Mouse (Mus musculus) urinary bladder, postnatal 10 days (tissue): ENCODE results near the gene Mutyh.
A peak's percentile ranks its signal among the peaks of the same experiment; 100 is the strongest.

Source experiments
- DNase-seq: peaks from one replicate; pipeline ENCODE4 v3.0.0; 2022; ENCODE audit warnings: low spot score

Gene Mutyh

DNA sequence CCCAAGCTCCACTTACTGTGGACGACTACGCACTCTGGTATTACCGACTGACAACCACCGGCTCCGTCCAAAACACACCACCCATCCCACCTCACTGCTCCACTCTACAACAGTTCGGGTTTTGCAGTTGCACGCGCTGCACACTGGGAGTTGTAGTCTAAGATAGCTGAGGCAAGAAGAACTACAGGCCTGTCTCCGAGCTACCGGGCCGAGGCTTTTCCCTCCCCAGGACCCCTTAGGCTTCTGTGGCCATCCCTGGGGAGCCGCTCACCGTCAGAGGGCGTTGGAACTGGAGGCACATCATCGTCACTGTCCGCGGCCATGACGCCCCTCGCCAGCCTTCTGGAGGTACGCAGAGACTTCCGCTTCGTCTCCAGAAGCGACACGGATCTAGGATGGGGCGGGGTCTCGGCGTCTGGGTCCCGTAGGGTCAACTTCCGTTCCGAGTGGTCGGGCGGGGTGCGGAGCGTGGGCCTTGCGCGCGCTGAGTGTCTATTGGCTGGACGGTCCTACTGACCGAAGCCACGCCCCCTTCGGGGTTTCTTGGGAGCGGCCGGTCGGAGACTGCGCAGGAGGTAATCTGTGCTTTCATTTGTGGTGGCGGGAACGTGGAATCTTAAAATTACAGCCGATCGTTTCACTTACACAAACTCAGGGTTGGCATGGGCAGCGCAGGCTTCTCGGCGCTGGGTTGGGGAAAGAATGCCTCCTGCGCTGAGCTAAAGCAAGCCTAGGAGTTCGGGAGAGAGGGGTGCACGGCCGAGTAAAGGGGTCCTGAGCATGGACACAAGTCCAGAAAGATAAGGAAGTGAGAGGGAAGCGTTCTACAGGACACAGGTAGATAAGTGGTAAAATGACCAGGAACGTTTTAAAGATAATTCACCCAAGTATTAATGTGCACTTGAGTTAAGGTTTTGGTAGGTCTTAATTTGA is at the start of gene Mutyh, which contains the start of gene Toe1:
Gene Mutyh, plus strand, starts transcription at position 527 of the 933 bp plus-strand sequence.
Gene Toe1, minus strand, starts transcription at position 444 of the 933 bp plus-strand sequence.
- peak; percentile 70 for DNase-seq

GRCm38 (mm10) chr4:116761914-116762313 is 45.6 kb upstream of the Mutyh start:
- DNase-seq: no peak

DNA sequence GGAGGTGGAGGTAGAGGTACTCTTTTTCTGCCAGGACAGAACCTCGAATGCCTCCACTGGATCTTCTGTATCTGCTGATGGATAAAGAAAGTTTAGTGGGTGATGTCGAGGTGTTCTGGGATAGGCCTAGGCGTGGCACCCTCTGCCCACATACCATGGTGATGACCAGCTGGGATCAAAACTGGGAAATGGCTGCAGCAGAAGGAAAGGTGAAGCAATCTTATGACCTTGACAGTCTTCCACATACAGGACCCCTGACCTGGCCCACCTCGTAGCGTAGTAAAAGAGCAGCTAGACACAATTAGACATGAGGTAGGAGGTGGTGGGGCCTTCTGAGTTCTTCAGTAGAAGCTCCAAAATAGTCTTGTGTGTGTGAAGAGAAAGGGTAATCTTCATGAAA is 43.5 kb upstream of the Mutyh start:
- no peak for DNase-seq

- no peak for DNase-seq
Observed at GRCm38 (mm10) chr4:116768510-116768909, 39.0 kb upstream of the Mutyh start.

GRCm38 (mm10) chr4:116769060-116769459 is 38.5 kb upstream of the Mutyh start:
- no peak for DNase-seq

DNA sequence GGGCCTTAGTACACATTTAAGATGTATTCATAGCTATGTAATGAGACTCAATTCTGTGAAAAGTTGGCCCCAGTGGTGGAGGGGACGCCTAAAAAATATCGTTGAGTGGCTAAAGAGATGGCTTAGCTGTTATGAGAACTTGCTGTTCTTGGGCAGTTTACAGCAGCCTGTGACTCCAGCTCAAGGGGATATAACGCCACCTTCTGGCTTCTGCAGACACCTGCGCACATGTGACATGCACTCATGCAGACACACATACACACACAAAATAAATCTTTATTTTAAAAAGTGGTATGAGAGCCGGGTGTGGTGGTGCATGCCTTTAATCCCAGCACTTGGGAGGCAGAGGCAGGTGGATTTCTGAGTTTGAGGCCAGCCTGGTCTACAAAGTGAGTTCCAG is 31.1 kb upstream of the Mutyh start:
- DNase-seq: no peak

- no peak for DNase-seq
Observed at GRCm38 (mm10) chr4:116777079-116777478, 30.4 kb upstream of the Mutyh start.

- no peak for DNase-seq
Observed at GRCm38 (mm10) chr4:116780541-116780940, 27.0 kb upstream of the Mutyh start.

DNA sequence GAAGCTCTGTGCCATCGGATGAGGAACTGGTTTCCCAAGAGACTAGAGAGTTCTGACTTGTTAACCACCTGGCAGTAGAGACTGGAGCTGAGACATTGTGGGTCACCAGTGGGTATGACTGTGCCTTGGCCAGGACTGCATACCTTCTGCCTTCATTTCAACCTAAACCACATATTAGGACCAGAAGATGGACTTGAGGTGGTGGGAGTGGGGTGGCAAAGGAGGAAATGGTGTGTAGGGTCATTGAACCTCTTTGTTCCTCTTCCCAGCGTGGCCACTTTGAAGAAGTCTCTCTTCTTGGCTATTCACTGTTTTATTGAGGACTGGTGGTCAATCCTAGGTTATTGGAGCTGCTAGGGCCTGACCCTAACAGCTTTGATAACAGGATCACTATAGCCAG is 26.2 kb upstream of the Mutyh start:
- DNase-seq: no peak

GRCm38 (mm10) chr4:116782171-116782570 is 25.4 kb upstream of the Mutyh start:
- DNase-seq: no peak

GRCm38 (mm10) chr4:116786587-116786986 is 20.9 kb upstream of the Mutyh start:
- no peak for DNase-seq

DNA sequence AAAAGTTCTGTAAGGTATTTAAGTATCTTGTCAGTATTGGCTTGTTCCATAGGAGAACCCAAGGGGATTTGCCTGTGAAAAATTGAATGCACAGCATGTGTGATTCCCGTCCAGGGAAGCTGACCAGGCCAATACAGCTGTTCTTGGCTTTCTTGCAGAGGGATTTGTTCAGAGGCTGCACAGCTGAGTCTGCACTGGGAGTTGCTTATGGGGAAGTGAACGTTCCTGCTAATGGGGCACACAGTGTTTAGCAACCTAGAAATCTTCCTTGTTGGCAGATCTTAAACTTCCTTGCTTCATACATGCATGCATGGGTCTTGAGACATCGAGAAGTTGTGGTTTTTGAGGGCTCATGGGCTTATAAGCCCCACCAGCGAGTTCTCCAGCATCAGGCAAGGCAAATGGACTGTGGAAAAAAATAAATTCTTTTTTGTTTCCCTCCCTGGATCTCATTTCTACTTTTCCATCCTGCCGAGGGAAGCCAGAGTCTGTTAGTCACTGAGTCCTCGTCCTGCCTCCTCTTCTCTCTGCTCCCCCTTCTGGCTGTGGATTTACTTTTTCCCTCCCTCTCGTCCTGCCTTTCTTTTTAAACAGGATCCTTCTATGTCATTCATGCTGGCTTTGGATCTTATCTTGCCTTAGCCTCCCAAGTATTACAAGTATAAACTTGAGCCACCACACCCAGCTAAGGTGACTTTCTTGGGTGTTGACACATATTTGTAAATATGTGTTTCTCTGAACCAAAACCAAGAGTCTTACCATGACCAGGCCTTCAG is 19.4 kb upstream of the Mutyh start:
- no peak for DNase-seq

GRCm38 (mm10) chr4:116788956-116789355 is 18.6 kb upstream of the Mutyh start:
- no peak for DNase-seq

DNA sequence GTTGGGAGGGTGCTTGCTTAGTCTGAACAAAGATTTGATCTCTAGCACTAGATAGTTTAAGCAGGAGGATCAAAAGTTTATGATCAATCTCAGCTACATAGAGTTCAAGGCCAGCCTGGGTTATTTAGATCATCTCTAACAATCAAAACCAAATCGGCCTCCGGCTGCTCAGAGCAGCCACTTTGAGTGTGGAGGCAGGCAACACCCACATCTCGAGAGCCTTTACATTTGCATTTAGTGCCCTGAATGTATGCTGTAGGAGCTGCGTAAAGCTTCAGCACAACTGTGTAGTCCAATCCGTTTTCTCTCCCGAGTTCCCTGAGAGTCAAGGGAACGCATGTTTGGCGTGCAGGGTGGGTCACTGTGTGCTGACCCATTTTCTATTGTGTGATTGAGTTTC is 15.1 kb upstream of the Mutyh start:
- no peak for DNase-seq

- DNase-seq: no peak
Observed at GRCm38 (mm10) chr4:116794273-116794672, 13.2 kb upstream of the Mutyh start.

DNA sequence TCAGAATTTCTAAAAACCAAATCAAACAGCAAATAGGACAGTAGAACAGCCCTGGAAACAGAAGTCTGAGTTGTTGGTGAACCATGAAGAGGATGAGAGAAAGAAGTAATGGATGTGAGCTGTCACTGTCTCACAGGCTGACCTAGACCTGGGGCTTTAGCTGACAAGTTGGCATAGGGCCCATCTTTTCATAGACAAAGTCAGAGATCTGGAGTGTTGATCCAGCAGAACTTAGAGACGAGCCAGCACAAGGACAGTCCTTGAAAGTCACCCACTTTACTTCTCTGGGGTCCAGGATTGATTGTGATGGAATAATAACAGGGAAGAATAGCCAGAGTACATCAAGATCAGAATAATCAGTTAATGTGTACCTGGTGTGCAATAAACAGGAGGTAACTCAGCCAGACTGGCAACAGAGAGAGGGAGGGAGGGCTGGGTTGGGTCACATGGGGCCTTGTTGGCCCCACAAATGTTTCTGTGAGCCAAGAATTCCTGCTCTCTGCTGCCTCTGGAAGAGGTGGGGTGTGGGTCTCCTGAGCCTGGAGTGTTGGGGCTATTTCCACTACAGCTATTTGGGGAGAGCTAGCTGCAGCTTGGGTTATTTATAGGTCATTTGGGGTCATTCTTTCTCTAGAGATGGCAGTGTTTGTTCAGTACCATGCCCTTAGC is 10.9 kb upstream of the Mutyh start:
- DNase-seq: no peak

DNA sequence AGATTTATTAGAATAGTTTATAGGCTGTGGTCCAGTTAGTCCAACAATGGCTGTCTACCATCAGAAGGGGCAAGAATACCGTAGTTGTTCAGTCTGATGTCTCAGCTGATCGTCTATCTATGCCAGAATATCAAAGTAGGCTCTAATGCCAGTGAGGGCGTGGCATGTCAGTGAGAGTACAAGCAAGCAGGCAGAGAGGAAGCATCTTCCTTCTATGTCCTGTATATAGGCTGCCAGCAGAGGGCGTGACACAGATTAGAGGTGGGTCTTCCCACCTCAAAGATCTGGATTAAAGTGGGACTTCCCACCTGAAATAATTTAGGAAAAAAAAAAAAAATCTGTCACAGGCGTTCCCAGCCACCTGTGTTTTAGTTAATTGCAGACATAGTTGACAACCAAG is 7.6 kb upstream of the Mutyh start:
- DNase-seq: no peak

DNA sequence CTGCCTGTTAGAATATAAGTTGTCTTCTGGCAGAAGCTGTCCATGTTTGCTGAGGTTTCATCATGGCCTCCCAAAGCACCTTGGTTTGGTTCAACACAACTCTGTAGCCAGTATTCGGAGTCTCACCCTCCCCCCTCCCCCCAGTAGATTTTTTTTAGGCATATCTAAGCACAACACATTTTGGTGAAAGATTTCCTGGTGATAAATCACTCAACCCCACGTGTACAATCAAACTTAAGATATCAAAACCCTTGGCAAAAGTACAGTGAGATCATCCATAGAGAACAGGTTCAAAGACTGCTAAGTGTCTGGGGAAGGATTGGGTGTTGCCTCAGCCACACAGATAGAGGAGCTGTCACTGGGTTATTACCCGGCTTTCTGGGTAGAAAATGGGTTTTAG is 3.5 kb downstream of the Mutyh start:
- no peak for DNase-seq

- no peak for DNase-seq
Observed at GRCm38 (mm10) chr4:116815276-116815675, 7.8 kb downstream of the Mutyh start.

DNA sequence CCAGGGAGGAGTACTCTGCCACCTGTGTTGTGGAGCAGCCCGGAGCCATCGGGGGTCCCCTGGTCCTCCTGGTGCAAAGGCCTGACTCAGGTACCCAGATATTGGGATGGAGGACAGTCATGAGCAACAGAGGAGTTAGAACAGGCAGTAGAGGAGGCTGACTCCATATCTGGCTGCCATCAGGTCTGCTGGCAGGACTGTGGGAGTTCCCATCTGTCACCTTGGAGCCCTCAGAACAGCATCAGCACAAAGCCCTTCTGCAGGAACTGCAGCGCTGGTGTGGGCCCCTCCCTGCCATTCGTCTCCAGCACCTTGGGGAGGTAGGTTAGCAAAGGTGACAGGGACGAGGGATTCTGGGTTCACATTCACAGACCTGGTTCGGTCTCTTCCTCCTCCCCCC is 10.0 kb downstream of the Mutyh start:
- no peak for DNase-seq

- DNase-seq: no peak
Observed at GRCm38 (mm10) chr4:116819968-116820901, 12.7 kb downstream of the Mutyh start.
